Mouse (Mus musculus) kidney, adult 2 months (tissue): ENCODE results near the gene Olfr881. TPM values are rescaled to one million over a fixed set of nuclear protein-coding genes. Genes with fewer than 3 reads are reported as not detected.

Experiments used
- DNase-seq: peaks from one replicate; pipeline ENCODE4 v3.0.0; 2021
- H3K27ac ChIP-seq: fragments of 200-500 bp; 2 replicates; pipeline ENCODE4 v1.5.1; 2012; ENCODE audit warnings: low read depth, low read length, control low read depth, inconsistent platforms; ENCODE audit not compliant: insufficient read depth
- H3K27me3 ChIP-seq: fragments of 200-500 bp; replicated peaks from 2 replicates; pipeline ENCODE4 v1.6.1; 2012; ENCODE audit warnings: mild to moderate bottlenecking, moderate library complexity, low read length, inconsistent platforms; ENCODE audit not compliant: control insufficient read depth, insufficient read depth
- H3K36me3 ChIP-seq: fragments of 200-500 bp; 2 replicates; pipeline ENCODE4 v1.6.1; 2012; ENCODE audit warnings: mild to moderate bottlenecking, moderate library complexity, low read length, inconsistent platforms; ENCODE audit not compliant: control insufficient read depth, insufficient read depth
- H3K4me1 ChIP-seq: fragments of 200-500 bp; 2 replicates; pipeline ENCODE4 v1.6.1; 2011; ENCODE audit warnings: low read length; ENCODE audit not compliant: control insufficient read depth, insufficient read depth
- H3K4me3 ChIP-seq: fragments of 200-500 bp; 2 replicates; pipeline ENCODE4 v1.5.1; 2011; ENCODE audit warnings: mild to moderate bottlenecking, low read depth, low read length, control low read depth; ENCODE audit not compliant: insufficient read depth
- CTCF ChIP-seq: fragments of 200-500 bp; conservative IDR thresholded peaks from 2 replicates; pipeline ENCODE4 v1.5.1; 2011; ENCODE audit warnings: low read depth, mild to moderate bottlenecking, control low read depth, low read length, moderate library complexity, mixed read lengths; ENCODE audit not compliant: insufficient read depth, insufficient read length
- POLR2A ChIP-seq: fragments of 200-500 bp; IDR thresholded peaks from one replicate; pipeline ENCODE4 v1.6.1; 2011; ENCODE audit warnings: low read depth, low read length, control low read depth
- WGBS: fragments of 180-500 bp; shearing (Covaris S2); methylation state at CpG from one replicate; pipeline ENCODE4 v1.1.7; 2018; 5-methylcytosine and 5-hydroxymethylcytosine counted together
- polyA plus RNA-seq: library from polyadenylated mRNA; depleted of rRNA; stranded (reverse); fragments of >200 nt; gene quantifications from 2 replicates; pipeline ENCODE4 v1.2.3, GENCODE M21; 2012; rRNA removed

Gene Olfr881
- not detected in 2 replicates for polyA plus RNA-seq

DNA sequence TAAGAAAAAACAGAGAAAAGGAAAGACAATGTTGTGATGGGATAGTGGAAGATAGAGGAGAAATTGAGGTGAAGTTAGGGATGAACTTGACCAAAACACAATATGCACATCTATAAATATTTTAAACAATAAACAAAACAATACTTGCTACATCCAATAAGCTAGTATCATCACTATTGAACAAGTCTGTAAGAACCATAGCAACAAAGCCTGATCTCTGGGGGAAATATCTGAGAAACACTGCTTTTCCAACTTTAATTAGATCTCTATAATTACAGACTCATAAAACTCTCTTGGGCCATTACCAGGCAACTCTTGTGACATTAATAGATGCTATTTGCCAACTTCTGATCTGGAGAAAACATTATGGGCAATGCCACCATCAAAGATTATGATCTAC, at the start of gene Olfr881:
TSS of gene Olfr881 (plus strand) at position 301 of the 400 bp plus-strand sequence.
- Histone ChIP-seq H3K36me3 (no peaks in the 10 kb centered on the region), H3K27me3 (no peaks in the 10 kb centered on the region), H3K4me3 (no peak within 1 kb of the TSS), H3K4me1 (no peaks in the 10 kb centered on the region), H3K27ac (no peak within 1 kb of the TSS)
- TF ChIP-seq POLR2A, result no peak
- no peak for TF ChIP-seq CTCF
- no peak for DNase-seq

DNA sequence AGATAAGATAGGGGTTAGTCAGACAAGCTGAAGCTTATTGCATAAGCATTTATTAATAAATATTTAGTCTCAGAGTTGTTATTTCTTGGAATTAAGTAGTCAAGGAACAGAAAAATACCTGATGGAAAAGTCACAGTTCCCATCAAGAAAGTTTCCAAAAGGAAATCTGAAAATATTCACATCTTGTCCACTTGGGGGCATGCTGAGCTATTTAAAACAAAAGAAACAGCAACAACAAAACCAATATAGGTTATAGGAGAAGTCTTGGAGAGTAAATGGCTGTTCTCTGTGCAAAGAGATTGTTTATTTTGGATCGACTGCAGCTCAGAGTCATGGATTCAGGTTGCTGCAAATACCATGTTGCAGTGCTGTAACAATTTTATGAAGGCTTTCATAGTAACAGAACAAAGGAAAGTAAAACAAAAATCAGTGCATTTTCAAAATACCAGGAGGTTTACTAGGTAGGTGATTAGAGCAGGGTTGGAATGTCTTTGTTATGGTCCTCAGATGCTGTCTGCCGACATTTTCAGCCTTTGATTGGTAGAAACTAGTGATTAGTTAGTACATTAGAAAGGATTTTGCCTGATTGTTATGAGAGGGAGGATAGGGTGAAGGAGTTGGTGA, 7.1 kb downstream of the Olfr881 start:
- WGBS, result 23% methylated on average over 2 of the region's 2 CpGs
- H3K4me1 ChIP-seq, result no peaks in the 10 kb centered on the region
- H3K36me3 ChIP-seq, result no peaks in the 10 kb centered on the region
- H3K27ac ChIP-seq, result no peak overlapping the region
- H3K4me3 ChIP-seq, result no peak overlapping the region
- DNase-seq, result no peak
- no peak for TF ChIP-seq CTCF
- TF ChIP-seq POLR2A, result no peak
- H3K27me3 ChIP-seq, result no peaks in the 10 kb centered on the region

DNA sequence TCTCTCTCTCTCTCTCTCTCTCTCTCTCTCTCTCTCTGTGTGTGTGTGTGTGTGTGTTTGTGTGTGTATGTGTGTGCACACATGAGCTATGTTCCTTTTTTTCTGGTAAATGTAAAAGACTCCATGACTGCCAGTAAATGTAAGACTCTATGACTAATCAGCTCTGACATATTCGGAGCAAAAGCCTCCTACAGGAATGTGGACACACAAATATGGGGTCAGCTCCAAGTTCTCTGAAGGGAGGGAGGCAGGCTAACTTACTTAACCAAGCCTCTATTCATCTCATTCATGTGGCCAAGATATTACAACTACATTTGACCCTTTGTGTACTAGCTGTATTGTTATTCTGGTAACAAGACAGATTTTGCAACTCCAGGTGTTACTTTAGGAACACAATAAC, 8.4 kb downstream of the Olfr881 start:
- H3K4me3 ChIP-seq, result no peak overlapping the region
- no peaks in the 10 kb centered on the region for H3K4me1 ChIP-seq
- no peak for DNase-seq
- H3K27ac ChIP-seq, result no peak overlapping the region
- no peaks in the 10 kb centered on the region for H3K36me3 ChIP-seq
- H3K27me3 ChIP-seq, result no peaks in the 10 kb centered on the region
- WGBS, result 52% methylated on average over 1 of the region's 1 CpGs
- TF ChIP-seq CTCF (no peak), POLR2A (no peak)

DNA sequence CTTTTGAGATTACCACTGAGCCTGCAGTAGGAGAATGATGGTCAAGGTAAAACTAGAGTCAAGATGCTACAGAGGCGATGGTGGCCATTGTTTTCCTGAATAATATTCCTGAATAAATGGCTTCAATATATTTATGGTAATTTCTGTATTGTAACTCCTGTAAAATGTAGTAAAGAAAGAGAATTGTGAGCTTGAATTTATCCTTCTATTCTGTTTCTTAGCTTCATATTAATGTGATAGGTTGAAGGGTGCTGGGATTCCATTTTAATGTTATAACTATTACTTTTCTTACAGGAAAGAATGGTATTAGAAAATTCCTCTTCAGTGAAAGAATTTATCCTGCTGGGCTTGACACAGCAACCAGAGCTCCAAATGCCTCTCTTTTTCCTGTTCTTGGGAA, 33.9 kb downstream of the Olfr881 start, which contains the start of gene Olfr883:
TSS of gene Olfr883 (plus strand) at position 301 of the 400 bp plus-strand sequence.
- TF ChIP-seq POLR2A (no peak), CTCF (no peak)
- no peaks in the 10 kb centered on the region for H3K36me3 ChIP-seq
- no peaks in the 10 kb centered on the region for H3K27me3 ChIP-seq
- H3K27ac ChIP-seq, result no peak within 1 kb of the TSS
- no peak for DNase-seq
- WGBS, result 83% methylated on average over 1 of the region's 1 CpGs
- H3K4me1 ChIP-seq, result no peaks in the 10 kb centered on the region
- H3K4me3 ChIP-seq, result no peak within 1 kb of the TSS

Other genes starting within 250 kb of the Olfr881 start
- not detected in 2 replicates for gene Olfr874, start 246.7 kb upstream of the Olfr881 start, polyA plus RNA-seq
- gene Olfr875, start 220.0 kb upstream of the Olfr881 start, polyA plus RNA-seq, result not detected in 2 replicates
- gene Olfr876, start 188.8 kb upstream of the Olfr881 start, polyA plus RNA-seq, result not detected in 2 replicates
- gene Olfr877, start 137.6 kb upstream of the Olfr881 start, polyA plus RNA-seq, result not detected in 2 replicates
- gene Olfr145, start 95.1 kb upstream of the Olfr881 start, polyA plus RNA-seq, result not detected in 2 replicates
- not detected in 2 replicates for gene Olfr878, start 74.0 kb upstream of the Olfr881 start, polyA plus RNA-seq
- gene Olfr883, start 34.0 kb downstream of the Olfr881 start, polyA plus RNA-seq, result not detected in 2 replicates
- gene Olfr884, start 54.7 kb downstream of the Olfr881 start, polyA plus RNA-seq, result not detected in 2 replicates
- gene Olfr885, start 69.5 kb downstream of the Olfr881 start, polyA plus RNA-seq, result not detected in 2 replicates
- not detected in 2 replicates for gene Olfr887, start 92.2 kb downstream of the Olfr881 start, polyA plus RNA-seq
- gene Olfr888, start 116.3 kb downstream of the Olfr881 start, polyA plus RNA-seq, result not detected in 2 replicates
- gene Olfr889, start 123.4 kb downstream of the Olfr881 start, polyA plus RNA-seq, result not detected in 2 replicates
- not detected in 2 replicates for gene Olfr890, start 150.7 kb downstream of the Olfr881 start, polyA plus RNA-seq
- gene Olfr891, start 189.0 kb downstream of the Olfr881 start, polyA plus RNA-seq, result not detected in 2 replicates
- gene Olfr893, start 216.5 kb downstream of the Olfr881 start, polyA plus RNA-seq, result not detected in 2 replicates
- not detected in 2 replicates for gene Olfr894, start 226.2 kb downstream of the Olfr881 start, polyA plus RNA-seq